Mouse (Mus musculus): ENCODE data around the gene Pecam1. TPM values are rescaled to one million over a fixed set of nuclear protein-coding genes. Genes with fewer than 3 reads are reported as not detected.
"Not testable (repeated sequence)": the region's sequence is repeated elsewhere in the genome, so short reads cannot be mapped to it uniquely, and the experiment has no call there.

Pecam1 gene
- total and polyA plus RNA-seq, 2 experiments from 2014 or later = 9.8 to 17.5 TPM

- WGBS = 95% methylated on average over 1 of the region's 1 CpGs
- no peak overlapping the region for H3K4me2 ChIP-seq (ENCODE audit: low read depth, low read length, poor library complexity, severe bottlenecking)
- ATAC-seq (ENCODE audit: low FRiP score) (no peak), DNase-seq (ENCODE audit: low spot score) (no peak)
- H3K9me3 ChIP-seq (ENCODE audit: low read length) = no peaks in the 10 kb centered on the region
- no peaks in the 10 kb centered on the region for H3K36me3 ChIP-seq (ENCODE audit: insufficient read depth, low read length)
- H3K9ac ChIP-seq (replicated peaks; ENCODE audit: low read length, poor library complexity, severe bottlenecking) = no peak overlapping the region
- no peak for TF ChIP-seq CTCF (IDR thresholded peaks at IDR 0.05)
- no peak overlapping the region for H3K27ac ChIP-seq (ENCODE audit: low read depth, low read length)
- H3K27me3 ChIP-seq (ENCODE audit: insufficient read depth, low read length) = no peaks in the 10 kb centered on the region
- H3K4me3 ChIP-seq (ENCODE audit: low read depth, low read length) = no peak overlapping the region
- no peaks in the 10 kb centered on the region for H3K4me1 ChIP-seq (ENCODE audit: insufficient read depth, low read length)
These were observed 20.8 kb downstream of the Pecam1 start for GRCm38 (mm10) chr11:106729656-106730055.

- no peaks in the 10 kb centered on the region for H3K36me3 ChIP-seq (ENCODE audit: insufficient read depth, low read length)
- no peak for DNase-seq (ENCODE audit: low spot score)
- H3K9ac ChIP-seq (replicated peaks; ENCODE audit: low read length, poor library complexity, severe bottlenecking) = no peak overlapping the region
- no peaks in the 10 kb centered on the region for H3K4me1 ChIP-seq (ENCODE audit: insufficient read depth, low read length)
- H3K4me2 ChIP-seq (ENCODE audit: low read depth, low read length, poor library complexity, severe bottlenecking) = no peak overlapping the region
- no peaks in the 10 kb centered on the region for H3K27me3 ChIP-seq (ENCODE audit: insufficient read depth, low read length)
- WGBS = 84% methylated on average over 10 of the region's 10 CpGs
- no peaks in the 10 kb centered on the region for H3K9me3 ChIP-seq (ENCODE audit: low read length)
- ATAC-seq (ENCODE audit: low FRiP score) = no peak
- H3K4me3 ChIP-seq (ENCODE audit: low read depth, low read length) = no peak overlapping the region
- no peak for TF ChIP-seq CTCF (IDR thresholded peaks at IDR 0.05)
- 0 out of 2 replicates have a peak overlapping the region, but pooled peaks have one; percentile 20 for H3K27ac ChIP-seq (ENCODE audit: low read depth, low read length)
These were observed 21.7 kb downstream of the Pecam1 start for GRCm38 (mm10) chr11:106728402-106729366.

GRCm38 (mm10) chr11:106727967-106728366, 22.5 kb downstream of the Pecam1 start:
- WGBS = 28% methylated on average over 5 of the region's 5 CpGs
- no peak overlapping the region for H3K4me3 ChIP-seq (ENCODE audit: low read depth, low read length)
- no peak for ATAC-seq (ENCODE audit: low FRiP score)
- no peaks in the 10 kb centered on the region for H3K36me3 ChIP-seq (ENCODE audit: insufficient read depth, low read length)
- no peaks in the 10 kb centered on the region for H3K27me3 ChIP-seq (ENCODE audit: insufficient read depth, low read length)
- DNase-seq (ENCODE audit: low spot score) = no peak
- no peak overlapping the region for H3K9ac ChIP-seq (replicated peaks; ENCODE audit: low read length, poor library complexity, severe bottlenecking)
- no peak overlapping the region for H3K4me2 ChIP-seq (ENCODE audit: low read depth, low read length, poor library complexity, severe bottlenecking)
- H3K27ac ChIP-seq (ENCODE audit: low read depth, low read length) = no peak overlapping the region
- no peaks in the 10 kb centered on the region for H3K4me1 ChIP-seq (ENCODE audit: insufficient read depth, low read length)
- TF ChIP-seq CTCF (IDR thresholded peaks at IDR 0.05) = no peak
- H3K9me3 ChIP-seq (ENCODE audit: low read length) = no peaks in the 10 kb centered on the region

- ATAC-seq (ENCODE audit: low FRiP score); H3K27ac ChIP-seq (ENCODE audit: low read depth, low read length); DNase-seq (ENCODE audit: low spot score); H3K4me3 ChIP-seq (ENCODE audit: low read depth, low read length); H3K4me1 ChIP-seq (ENCODE audit: insufficient read depth, low read length); H3K27me3 ChIP-seq (ENCODE audit: insufficient read depth, low read length); H3K4me2 ChIP-seq (ENCODE audit: low read depth, low read length, poor library complexity, severe bottlenecking); H3K36me3 ChIP-seq (ENCODE audit: insufficient read depth, low read length); H3K9ac ChIP-seq (replicated peaks; ENCODE audit: low read length, poor library complexity, severe bottlenecking); H3K9me3 ChIP-seq (ENCODE audit: low read length): not testable (repeated sequence)
- WGBS = 96% methylated on average over 9 of the region's 9 CpGs
These were observed 25.6 kb downstream of the Pecam1 start for GRCm38 (mm10) chr11:106724916-106725235.

GRCm38 (mm10) chr11:106724176-106724915, 26.1 kb downstream of the Pecam1 start:
- Histone ChIP-seq H3K27ac (ENCODE audit: low read depth, low read length) (no peak overlapping the region), H3K4me3 (ENCODE audit: low read depth, low read length) (no peak overlapping the region), H3K4me1 (ENCODE audit: insufficient read depth, low read length) (no peaks in the 10 kb centered on the region), H3K27me3 (ENCODE audit: insufficient read depth, low read length) (no peaks in the 10 kb centered on the region), H3K9ac (replicated peaks; ENCODE audit: low read length, poor library complexity, severe bottlenecking) (no peak overlapping the region), H3K36me3 (ENCODE audit: insufficient read depth, low read length) (no peaks in the 10 kb centered on the region), H3K9me3 (ENCODE audit: low read length) (no peaks in the 10 kb centered on the region), H3K4me2 (ENCODE audit: low read depth, low read length, poor library complexity, severe bottlenecking) (no peak overlapping the region)
- no peak for TF ChIP-seq CTCF (IDR thresholded peaks at IDR 0.05)
- no peak for DNase-seq (ENCODE audit: low spot score)
- no peak for ATAC-seq (ENCODE audit: low FRiP score)
- 89% methylated on average over 10 of the region's 10 CpGs for WGBS

- ATAC-seq (ENCODE audit: low FRiP score) (no peak), DNase-seq (ENCODE audit: low spot score) (peak; percentile 19)
- TF ChIP-seq CTCF (IDR thresholded peaks at IDR 0.05) = no peak
- H3K9me3 ChIP-seq (ENCODE audit: low read length) = no peaks in the 10 kb centered on the region
- H3K4me1 ChIP-seq (ENCODE audit: insufficient read depth, low read length) = no peaks in the 10 kb centered on the region
- H3K36me3 ChIP-seq (ENCODE audit: insufficient read depth, low read length) = no peaks in the 10 kb centered on the region
- no peak overlapping the region for H3K4me3 ChIP-seq (ENCODE audit: low read depth, low read length)
- H3K27me3 ChIP-seq (ENCODE audit: insufficient read depth, low read length) = no peaks in the 10 kb centered on the region
- H3K27ac ChIP-seq (ENCODE audit: low read depth, low read length) = no peak overlapping the region
- H3K9ac ChIP-seq (replicated peaks; ENCODE audit: low read length, poor library complexity, severe bottlenecking) = no peak overlapping the region
- no peak overlapping the region for H3K4me2 ChIP-seq (ENCODE audit: low read depth, low read length, poor library complexity, severe bottlenecking)
- WGBS = 68% methylated on average over 15 of the region's 15 CpGs
These were observed 26.8 kb downstream of the Pecam1 start for GRCm38 (mm10) chr11:106723611-106724125.

All from midbrain, postnatal 0 days (tissue).